Mouse (Mus musculus): Measurements from ENCODE around the gene Rpl28.
A peak's percentile ranks its signal among the peaks of the same experiment; 100 is the strongest.
"Not testable (repeated sequence)": the region's sequence is repeated elsewhere in the genome, so short reads cannot be mapped to it uniquely, and the experiment has no call there.

Rpl28 gene

DNA sequence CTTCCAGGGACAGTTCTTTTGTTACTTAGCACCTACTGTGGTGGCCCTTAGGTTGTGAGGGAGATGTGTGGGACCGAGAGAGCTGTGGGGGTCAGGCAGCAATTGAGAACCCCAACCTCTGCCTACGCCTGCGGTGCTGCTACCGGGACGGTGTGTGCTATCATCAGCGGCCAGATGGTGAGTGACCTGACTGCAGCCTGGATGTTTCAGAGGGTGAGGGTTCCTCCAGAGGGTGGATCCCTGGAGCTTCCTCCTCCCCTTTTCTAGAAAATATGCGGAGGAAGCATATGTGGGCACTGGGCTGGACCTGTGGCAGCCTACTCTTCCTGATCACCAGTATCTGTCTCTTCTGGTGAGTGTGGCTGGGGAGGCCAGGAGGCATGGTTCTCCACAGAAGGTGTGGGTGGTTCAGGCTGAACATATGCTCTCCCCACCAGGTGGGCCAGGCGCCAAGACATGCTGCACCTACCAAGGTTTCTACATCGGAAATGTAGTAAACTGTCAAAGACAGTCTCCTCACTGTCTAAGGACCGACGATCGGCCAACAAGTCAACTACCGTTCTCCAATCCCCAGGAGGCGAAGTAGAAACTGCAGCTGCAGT, 8.9 kb upstream of the Rpl28 start:
- DNase-seq: no peak

DNA sequence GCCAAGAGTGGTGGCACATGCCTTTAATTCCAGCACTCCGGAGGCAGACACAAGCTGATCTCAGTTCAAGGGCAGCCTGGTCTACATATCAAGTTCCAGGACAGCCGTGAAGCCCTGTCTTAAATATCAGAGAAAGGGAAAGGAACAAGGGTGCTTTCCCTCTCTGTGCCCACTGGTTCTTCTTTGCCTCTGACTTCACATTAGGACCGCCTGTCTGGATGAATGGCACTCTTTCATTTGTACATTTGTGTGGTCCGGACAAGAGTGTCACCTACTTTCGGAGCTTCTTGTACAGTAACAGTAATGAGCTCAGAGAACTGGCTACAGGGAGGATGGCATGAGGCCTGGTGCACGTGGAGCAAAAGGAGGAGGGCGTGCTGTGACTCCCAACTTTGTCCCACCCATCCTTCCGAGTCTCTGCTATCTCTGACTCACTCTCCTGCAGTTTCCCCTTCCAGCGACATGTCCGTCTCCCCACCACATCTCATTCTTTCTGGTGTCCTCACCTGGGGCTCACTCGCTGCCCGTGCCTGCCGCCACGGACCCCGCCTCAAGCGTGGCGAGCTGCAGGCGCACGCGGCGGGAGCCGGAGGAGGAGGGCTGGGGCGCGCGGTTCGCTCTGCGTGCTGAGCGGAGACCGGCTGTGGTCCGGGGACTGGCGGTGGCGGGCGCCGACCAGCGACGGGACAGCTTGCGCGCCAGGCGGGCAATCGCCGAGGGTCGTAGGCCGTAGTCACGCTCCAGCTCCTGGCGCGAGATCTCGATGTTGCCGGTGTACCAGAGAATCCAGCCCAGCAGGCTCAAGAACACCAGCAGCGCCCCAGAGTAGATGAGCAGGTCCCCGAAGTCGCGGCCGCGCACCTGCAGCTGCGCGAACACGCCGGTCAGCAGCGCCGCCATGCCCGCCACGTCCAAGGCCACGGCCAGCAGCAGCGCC, 3.9 kb upstream of the Rpl28 start:
- DNase-seq: peak; percentile 69

DNA sequence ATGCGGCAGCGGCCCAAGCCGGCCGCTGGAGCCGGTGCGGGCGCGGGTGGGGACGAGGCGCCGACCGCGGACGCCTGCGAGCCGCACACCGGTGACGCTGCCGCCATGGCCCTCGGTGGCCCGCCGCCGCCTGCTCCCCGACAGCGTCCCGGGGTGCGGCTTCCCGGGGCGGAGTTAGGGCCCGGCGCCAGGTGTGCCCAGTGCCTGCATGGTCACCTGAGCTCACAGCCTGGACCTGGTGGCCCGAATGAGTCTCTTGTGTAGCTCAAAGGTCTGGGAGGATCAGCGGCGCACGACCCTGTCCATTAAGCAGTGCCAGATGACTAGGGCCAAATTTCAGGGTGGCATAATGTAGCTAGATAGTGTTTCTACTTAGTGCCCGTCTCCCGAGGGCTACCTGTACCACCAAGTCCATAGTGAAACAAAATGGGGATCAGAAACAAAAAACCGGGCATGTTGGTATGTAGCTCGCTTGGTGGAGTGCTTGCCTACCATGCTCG, 3.2 kb upstream of the Rpl28 start, which contains the start of gene Tmem238:
Gene Tmem238, minus strand, starts transcription at position 221 of the 500 bp plus-strand sequence.
- DNase-seq: peak; percentile 59

DNA sequence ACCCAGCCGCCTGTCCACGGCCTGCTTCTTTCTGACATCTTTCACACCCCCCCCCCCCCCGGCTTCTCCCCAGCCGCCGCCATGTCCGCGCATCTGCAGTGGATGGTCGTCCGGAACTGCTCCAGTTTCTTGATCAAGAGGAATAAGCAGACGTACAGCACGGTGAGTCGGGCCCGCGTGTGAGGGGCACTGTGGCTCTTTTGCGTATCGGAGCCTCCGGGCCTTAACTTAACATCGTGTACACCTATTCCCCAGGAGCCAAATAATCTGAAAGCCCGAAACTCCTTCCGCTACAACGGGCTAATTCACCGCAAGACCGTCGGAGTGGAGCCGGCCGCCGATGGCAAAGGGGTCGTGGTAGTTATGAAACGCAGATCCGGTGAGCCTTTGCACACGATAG, 574 bp downstream of the Rpl28 start:
- DNase-seq: peak; percentile 46

DNA sequence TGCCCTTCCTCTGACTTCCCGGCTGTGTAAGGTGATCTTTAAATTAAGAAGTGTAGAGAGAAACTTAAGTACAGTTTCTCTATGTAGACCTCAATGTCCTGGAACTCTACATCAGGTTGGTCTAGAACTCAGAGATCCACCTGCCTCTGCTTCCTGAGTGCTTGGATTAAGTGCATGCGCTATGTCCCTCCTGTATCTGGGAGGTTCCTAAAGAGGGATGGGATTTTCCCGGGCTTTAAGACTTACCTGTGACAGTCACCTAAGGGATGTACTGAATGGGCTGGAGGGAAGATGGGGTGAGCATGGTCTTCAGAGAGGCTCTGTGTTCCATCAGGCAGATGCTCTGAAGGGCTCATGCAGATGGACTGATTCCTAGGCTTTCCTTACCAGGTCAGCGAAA, 1.0 kb downstream of the Rpl28 start:
- DNase-seq: no peak

DNA sequence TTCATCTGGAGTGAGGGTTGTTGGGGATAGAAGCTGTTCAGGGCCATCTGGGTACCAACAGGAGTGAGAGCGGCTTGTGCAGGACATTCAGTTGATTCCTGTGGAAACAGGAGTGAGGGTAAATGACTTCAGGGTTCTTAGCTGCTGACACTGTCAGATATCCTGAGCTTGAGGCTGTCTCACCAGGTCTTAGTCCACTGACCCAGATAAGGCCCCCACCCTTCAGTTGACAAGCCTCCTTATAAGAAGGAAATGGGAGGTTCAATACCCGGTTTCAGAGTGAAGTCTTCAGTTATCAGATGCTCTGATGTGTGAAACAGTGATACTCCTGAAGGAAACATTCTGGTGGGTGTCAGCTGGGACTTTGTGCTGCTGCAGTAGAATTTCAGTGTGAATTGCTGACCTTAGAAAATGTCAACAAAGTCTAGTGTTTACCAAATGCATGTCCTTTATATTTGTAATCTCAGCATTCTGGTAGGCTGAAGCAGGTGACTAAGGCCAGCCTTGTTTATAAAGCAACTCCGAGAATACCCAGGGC, 2.0 kb downstream of the Rpl28 start:
- no peak for DNase-seq

DNA sequence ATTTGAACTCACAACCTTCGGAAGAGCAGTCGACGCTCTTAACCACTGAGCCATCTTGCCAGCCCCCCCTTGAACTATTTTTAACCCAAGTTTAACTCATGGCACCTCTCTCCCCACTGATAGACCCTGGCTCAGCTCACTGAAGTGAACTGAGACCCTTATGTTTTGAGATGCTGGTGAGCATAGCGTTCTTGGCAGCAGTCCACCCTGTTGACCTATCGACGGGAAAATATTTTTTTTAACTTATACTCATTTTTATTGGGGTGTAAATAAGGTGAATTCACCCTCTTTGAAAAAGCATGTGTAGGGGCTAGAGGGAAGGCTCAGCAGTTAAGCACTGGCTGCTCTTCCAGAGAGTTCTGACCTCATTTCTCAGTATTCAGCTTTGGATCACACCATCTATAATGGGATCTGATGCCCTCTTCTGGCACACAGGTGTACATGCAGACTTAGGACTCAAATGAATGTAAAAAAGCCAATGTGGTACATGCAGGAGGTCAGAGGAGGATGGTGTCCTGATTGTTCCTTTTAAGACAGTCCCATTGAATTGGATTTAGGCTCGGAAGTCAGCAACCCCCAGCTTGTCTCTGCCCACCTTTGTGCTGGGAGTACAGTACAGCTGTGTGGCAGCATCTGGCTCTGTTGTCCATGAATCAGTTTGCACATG, 3.2 kb downstream of the Rpl28 start:
- no peak for DNase-seq

DNA sequence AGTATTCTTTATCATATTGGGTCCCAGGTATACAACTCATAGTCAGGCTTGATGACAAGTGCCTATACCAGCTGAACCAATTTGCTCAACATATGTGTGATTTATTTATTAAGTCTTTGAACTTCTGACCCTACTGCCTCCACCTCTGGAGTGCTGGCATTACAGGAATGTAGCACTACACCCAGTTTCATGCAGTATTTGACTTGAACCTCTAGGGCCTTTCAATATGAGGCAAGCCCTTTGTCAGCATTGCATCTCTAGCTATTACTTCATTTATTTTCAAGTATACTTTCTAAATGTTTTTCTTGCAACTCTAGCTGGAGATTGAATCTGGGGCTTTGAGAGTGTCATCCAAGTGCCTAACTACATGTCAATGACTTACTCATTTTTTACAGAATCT, 9.6 kb downstream of the Rpl28 start:
- DNase-seq: no peak

DNA sequence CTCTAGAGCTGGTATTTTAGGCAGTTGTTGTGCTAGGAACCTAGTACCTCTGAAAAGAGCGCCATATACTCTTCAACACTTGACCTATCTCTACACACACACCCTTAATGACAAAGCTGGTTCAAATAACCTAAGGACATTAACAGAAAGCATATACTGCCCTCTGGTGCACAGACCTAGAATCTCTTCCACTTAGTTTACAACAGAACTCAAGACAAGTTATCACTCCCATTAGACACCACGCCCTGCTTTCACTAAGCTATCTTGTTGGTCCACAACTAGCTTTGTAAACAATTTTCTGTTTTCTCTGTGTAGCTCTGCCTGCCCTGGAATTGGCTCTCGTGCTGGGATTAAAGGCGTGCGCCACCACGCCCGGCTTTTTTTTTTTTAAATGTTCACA, 14.0 kb downstream of the Rpl28 start:
- DNase-seq: peak; percentile 48

DNA sequence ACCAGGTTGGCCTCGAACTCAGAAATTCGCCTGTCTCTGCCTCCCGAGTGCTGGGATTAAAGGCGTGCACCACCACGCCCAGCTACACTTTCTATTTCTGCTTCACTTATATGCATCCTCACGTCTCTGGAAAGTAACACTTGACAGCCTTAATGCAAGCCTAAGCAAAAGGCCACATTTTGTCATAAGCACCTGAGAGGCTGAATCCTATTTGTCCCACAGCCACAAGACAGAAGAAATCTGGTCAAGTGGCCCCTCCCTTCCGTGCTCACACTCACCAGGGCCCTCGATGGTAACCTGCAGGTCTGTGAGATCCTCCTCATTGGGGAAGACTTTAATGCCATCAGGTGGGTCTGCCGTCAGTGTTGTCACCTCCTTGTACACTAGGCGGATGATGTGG, 18.5 kb downstream of the Rpl28 start:
- DNase-seq: not testable (repeated sequence)

DNA sequence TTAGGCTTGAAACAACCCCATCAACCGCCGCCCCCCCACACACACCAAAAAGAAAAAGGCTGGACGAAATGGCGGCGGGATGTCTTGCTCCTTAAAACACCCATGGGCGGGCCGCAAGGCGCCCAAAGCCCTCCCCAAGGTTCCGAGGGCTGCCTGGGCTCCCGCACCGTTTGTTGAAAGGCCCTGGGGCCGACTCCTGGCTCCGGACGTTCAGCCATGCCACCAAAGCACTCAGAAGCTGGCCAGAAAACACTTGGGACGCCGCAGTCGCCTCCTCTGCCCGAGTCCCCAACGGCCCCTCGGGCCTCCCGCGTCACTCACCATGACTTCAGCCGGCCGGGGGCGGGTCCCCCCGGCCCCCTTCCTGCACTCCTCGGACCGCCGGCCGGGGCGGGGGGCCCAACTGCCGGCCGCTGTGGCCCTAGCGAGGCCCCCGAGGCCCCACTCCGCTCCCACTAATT, 19.2 kb downstream of the Rpl28 start:
- DNase-seq: no peak

DNA sequence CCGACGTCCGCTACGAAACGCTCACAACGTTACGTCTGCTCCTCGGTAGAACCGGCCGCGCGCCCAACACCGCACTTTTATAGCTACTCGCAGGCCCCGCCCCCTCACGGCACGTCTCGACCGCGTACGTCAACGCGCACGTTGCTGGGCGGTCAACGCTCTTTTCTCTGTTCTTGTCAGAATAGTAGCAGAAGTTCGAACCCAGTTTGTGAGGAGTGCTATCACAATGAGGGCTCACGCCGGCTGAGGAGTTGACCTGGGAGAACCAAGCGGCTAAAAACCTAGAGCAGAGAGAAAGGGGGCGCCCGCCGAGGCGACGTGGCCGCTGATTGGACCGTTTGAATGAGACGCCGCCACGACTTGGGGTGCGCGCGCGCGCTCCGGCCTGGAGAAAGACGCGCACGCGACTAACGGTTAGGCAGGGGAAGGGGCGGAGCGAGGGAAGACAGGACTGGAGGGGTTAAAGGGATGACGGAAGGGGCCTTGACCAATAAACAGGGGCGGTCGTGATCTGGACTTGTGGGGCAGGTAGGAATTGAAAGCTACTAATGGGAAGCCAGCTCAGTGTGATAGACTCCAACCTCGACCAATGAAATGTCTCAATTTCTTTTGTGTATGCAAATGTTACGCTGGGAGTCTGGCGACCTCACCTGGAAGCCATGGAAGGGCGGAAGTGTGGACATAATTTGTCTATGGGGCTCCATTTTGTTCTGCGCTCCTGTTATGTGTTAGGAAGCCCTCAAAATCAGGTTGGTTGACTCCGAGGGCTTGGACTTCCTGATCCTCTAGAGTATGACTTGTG, 19.8 kb downstream of the Rpl28 start, which contains the start of gene Ube2s:
Gene Ube2s, minus strand, starts transcription at position 288 of the 802 bp plus-strand sequence.
- peak; percentile 100 for DNase-seq

DNA sequence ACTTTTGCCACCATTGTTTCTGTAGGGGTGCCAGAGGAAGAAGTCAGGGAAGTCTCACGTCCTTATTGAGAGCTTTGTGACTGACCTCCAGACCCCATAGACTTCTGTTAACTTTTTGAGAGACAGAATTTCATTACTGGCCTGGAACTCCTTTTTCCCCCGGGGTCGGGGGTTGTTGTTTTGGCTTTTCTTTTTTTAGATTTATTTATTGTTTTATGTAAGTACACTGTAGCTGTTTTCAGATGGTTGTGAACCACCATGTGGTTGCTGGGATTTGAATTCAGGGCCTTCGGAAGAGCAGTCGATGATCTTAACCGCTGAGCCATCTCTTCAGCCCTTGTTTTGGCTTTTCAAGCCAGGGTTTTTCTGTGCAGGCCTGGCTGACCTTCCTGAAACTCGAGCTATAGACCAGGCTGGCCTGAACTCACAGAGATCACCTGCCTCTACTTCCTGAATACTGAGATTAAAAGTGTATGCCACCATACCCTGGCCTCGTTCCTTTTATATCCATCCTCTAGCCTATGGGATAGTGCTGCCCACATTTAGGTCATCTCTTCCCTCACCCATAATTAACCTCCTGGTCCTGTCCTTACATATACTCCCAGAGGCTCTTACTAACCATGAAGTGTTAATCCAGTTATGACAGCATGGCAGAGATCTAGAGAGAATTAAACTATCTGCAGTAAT, 20.6 kb downstream of the Rpl28 start:
- peak; percentile 34 for DNase-seq

DNA sequence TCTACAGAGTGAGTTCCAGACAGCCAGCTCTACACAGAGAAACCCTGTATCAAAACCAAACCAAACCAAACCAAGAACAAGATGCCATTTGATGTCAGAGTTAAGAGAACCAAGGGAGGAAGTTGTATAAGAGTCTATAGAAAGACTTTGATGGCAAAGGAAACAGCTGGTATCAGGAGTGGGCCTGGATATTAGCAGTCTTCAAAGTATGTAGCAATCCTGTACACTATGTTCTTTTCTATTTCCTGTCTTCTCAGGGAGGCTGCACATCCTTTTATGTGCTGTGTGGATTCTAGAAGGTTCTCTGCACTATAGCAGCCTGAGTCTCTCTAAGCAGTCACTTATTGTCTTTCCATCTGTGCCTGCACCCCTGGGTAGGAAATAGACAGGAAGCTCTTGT, 23.9 kb downstream of the Rpl28 start:
- no peak for DNase-seq

DNA sequence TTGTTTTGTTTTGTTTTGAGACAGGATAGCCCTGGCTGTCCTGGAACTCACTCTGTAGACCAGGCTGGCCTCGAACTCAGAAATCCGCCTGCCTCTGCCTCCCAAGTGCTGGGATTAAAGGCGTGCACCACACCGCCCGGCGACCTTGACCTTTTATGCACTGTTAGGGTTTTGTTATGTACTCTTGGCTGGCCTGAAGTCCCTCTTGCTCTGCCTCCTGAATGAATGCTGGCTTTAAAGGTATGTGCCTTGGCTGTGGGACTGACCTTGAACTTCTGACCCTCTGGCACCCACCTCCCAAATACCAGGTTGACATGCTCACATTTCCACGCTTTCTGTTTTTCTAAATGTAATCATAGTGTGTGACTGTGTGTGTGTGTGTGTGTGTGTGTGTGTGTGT, 28.3 kb downstream of the Rpl28 start:
- not testable (repeated sequence) for DNase-seq

DNA sequence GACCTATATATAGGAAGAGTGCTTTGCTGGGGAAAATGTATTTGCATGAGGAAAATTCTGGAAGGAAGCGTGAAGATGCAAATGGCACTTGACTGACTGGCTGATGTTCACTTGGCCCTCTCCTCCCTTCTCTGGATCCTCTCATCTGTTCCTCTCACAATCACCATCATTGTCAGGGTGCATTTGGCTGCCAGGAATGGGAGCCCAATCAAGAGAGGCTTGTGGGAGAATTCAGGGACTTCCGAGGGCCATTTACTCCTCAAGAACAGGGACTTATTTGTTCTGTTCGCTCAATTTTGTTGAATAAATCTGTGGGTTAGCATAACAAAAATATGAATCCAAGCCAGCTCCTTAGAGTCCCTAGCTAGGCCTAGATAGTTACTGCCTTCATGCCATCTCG, 29.0 kb downstream of the Rpl28 start:
- DNase-seq: no peak

DNA sequence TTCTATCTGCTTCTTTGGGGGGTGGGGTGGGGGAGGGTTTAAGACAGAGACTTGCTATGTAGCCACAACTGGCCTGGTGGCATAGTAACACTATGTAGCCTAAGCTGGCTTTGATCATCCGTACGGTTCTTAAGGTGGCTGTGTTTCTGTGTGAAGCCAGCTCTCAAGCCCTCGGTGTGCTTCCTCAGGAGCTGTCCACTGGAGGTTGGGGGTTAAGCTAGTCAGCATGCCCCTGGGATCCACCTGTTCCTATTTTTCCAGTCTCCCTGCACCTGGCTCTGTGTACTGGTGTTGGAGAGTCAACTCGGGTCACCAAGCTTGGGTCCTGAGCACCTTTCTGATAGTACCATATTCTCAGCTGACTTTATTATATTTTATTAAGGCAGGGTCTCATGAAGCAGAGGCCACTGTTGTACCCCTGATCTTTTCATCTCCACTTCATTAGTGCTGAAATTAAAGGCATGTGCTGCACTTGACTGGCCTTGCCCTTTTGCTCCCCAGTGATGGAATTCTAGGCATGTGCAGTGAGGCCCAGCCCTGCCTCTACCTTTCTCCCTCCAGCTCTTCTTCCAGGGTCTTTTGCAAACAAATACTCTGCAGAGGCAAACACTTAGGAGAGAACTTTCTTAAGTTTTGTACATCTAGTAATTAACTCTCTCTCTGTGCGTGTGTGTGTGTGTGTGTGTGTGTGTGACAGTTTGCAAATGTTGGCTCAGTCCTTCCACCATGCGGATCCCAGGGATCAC, 29.7 kb downstream of the Rpl28 start:
- DNase-seq: no peak

DNA sequence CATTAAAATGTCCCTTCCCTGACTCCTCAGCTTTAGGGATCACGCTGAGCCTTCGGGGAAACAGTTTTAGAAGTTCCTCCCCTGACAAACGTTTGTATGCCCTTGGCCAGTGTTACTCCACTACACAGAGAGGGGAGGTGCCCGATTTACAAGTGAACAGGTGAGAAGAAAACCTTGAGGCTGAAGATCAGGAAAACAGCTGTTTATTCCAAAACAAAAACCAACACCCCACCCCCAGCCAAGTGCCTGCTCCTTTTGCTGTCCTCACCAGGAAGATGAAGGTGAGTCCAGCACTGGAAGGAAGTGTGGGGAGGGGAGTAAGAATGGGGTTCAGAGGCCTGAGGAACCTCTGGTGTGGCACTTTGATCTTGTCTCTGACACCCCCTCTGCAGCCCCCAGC, 32.7 kb downstream of the Rpl28 start:
- no peak for DNase-seq

DNA sequence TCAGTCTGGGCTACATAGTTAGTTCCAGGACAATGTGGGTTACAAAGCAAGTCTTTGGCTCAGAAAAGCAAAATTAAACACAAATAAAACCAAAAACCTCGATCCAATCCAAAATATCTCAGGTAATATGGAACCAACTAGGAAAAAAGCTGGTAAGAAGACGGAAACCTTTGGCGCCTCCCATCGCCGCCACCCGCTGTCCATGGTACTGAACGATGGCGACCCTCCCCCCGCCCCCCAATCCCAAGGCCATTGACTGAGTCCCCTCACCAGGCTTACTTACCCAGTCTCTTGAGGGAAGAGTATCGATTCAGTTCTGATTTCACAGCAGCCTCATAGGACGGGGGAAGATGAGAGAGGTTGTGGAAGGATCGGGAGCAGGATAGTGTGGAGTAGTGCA, 37.8 kb downstream of the Rpl28 start:
- DNase-seq: no peak

DNA sequence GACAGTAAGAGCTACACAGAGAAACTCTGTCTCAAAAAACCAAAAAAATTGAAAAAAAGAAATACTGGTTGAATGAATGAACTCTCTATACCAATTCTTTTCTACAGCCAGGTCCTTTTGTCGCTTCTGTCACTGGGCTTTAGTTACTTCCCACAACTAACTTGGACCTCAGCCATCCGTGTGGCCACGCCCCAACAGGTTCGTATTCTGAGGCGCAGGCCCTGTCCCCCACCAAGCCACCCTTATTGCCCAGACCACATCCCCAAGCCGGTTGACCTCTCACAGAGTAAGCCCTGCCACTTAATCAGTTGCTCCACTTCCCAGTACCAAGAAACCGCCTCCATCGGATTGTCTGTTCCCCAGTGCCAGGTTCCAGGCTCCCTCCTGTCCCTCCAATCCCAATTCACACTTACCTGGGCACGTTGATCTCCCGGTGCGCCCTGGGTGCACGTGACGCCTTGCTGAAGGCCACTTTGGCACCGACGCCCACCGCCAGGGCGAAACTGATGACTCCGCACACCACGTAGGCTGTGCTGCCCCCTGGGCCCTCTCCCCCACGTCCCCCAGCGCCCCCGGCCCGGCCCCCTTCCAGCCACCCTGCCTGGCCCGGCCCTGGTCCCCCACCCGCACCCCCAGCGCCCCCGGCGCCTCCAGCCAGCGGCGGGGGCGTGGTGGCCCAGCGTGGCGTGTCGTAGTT, 43.1 kb downstream of the Rpl28 start:
- no peak for DNase-seq
